In genomic region chr5:148709111-148709771, GRCm38 (mm10) we compare ENCODE assay signal across 11 mouse cellular contexts.
DNase-seq lines count a peak whose midpoint lies in the region; ATAC-seq lines count a peak whose summit lies in the region.
"Had no signal": no experiment of that assay in that cellular context is flagged by ENCODE, and none has a peak within 500 bp of the region (broad histone marks: within the 10 kb centered on the region; RNA-seq: fewer than 3 reads in every experiment).

No protein-coding gene starts in this region.

- ATAC-seq in heart, embryonic 13.5 days (ENCODE audit: extremely low read depth, insufficient number of reproducible peaks, low FRiP score, low TSS enrichment): no peak
- no peak for ATAC-seq in midbrain, embryonic 12.5 days (ENCODE audit: low FRiP score, low read depth)

- peak overlapping the region; percentile 58 for H3K9ac ChIP-seq in heart, embryonic 13.5 days
- no peak overlapping the region for H3K9ac ChIP-seq in midbrain, embryonic 12.5 days (replicated peaks)
- H3K9ac ChIP-seq: hindbrain, embryonic 15.5 days; liver, embryonic 14.5 days had no signal

- H3K9me3 ChIP-seq in heart, embryonic 13.5 days: no peaks in the 10 kb centered on the region
- H3K9me3 ChIP-seq in midbrain, embryonic 12.5 days: no peaks in the 10 kb centered on the region
- H3K9me3 ChIP-seq: hindbrain, embryonic 15.5 days had no signal

- H3K4me1 ChIP-seq in heart, embryonic 13.5 days: peaks cover 34% of the 10 kb centered on the region
- peaks cover 17% of the 10 kb centered on the region for H3K4me1 ChIP-seq in midbrain, embryonic 12.5 days

- H3K4me3 ChIP-seq in heart, embryonic 13.5 days: no peak overlapping the region
- H3K4me3 ChIP-seq in midbrain, embryonic 12.5 days: no peak overlapping the region
- H3K4me3 ChIP-seq: hindbrain, embryonic 15.5 days had no signal

- DNase-seq in heart, adult 9 months (ENCODE audit: low spot score in 2 of 2): no peak
- peak; percentile 32 for DNase-seq in 3134 (ENCODE audit: extremely low read depth, insufficient read length, low spot score)
- peak; percentile 28 for DNase-seq in adrenal gland, postnatal 25 days
- DNase-seq in cerebellum, adult 11-12 months: no peak
- DNase-seq in kidney, postnatal 25 days: no peak
- DNase-seq in lung, adult 18-20 months: no peak

- H3K27ac ChIP-seq in heart, embryonic 13.5 days (replicated peaks): 0 out of 2 replicates have a peak overlapping the region, but pooled peaks have one; percentile 61
- H3K27ac ChIP-seq in midbrain, embryonic 12.5 days (replicated peaks): 0 out of 2 replicates have a peak overlapping the region, but pooled peaks have one; percentile 3
- H3K27ac ChIP-seq: liver, embryonic 14.5 days had no signal

- no peaks in the 10 kb centered on the region for H3K27me3 ChIP-seq in heart, embryonic 13.5 days (replicated peaks)
- H3K27me3 ChIP-seq in midbrain, embryonic 12.5 days: no peaks in the 10 kb centered on the region
- H3K27me3 ChIP-seq: hindbrain, embryonic 15.5 days had no signal

- WGBS in heart, embryonic 13.5 days: 43% methylated on average over 10 of the region's 10 CpGs
- WGBS in midbrain, embryonic 12.5 days: 35% methylated on average over 10 of the region's 10 CpGs

- no peaks in the 10 kb centered on the region for H3K36me3 ChIP-seq in heart, embryonic 13.5 days
- no peaks in the 10 kb centered on the region for H3K36me3 ChIP-seq in midbrain, embryonic 12.5 days
- H3K36me3 ChIP-seq: G1E; hindbrain, embryonic 15.5 days had no signal

- peak overlapping the region; percentile 45 for H3K4me2 ChIP-seq in heart, embryonic 13.5 days
- no peak overlapping the region for H3K4me2 ChIP-seq in midbrain, embryonic 12.5 days (replicated peaks)

Comparison
In these comparisons a context has a peak if more than half of its experiments do, and no peak if none do; other contexts are left out.
1. DNase-seq: peak in 3134 (single experiment) and adrenal gland, postnatal 25 days (single experiment); none in heart, adult 9 months (0 of 2), cerebellum, adult 11-12 months (single experiment), kidney, postnatal 25 days (0 of 2) and lung, adult 18-20 months (0 of 2).